8 mouse cellular contexts compared by ENCODE assay signal in the genomic region with DNA sequence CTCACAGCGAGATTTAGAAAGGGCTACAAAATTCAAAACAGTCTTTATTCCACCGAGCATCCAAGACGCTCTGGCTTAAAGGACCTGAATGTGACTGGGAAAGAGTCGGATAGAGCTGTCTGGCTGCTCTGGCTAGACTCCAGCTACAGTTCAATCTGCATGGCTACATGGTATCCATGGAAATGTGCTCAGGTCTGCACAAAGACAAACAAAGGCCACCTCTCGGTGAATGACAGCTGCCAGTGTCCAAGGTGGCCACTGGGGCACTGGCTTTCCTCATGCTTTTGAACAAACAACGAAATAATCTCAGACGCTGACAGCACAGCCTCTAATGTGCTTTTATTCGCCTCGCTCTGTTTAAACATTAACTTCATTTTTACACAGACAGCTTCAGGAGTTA. TPM values are rescaled to one million over a fixed set of nuclear protein-coding genes. Genes with fewer than 3 reads are reported as not detected.
DNase-seq lines count a peak whose midpoint lies in the region; ATAC-seq lines count a peak whose summit lies in the region.

No protein-coding gene starts in this region.

- no peak overlapping the region for H3K27ac ChIP-seq in heart, embryonic 10.5 days
- H3K27ac ChIP-seq in intestine, embryonic 15.5 days, result no peak overlapping the region

- DNase-seq in heart, embryonic 10.5 days (ENCODE audit: low spot score), result peak; percentile 79
- no peak for DNase-seq in heart, adult 8-10 months (ENCODE audit: low spot score)
- peak; percentile 69 for DNase-seq in embryo, embryonic 10.5 days (ENCODE audit: low spot score)
- DNase-seq in mesoderm, embryonic 11.5 days (ENCODE audit: low read depth, low spot score), result peak; percentile 41
- DNase-seq in urinary bladder, adult 18-20 months (ENCODE audit: low spot score in 2 of 2), result no peak
- DNase-seq in urinary bladder, adult 2 months (ENCODE audit: low spot score), result no peak
- no peak for DNase-seq in gastrocnemius, postnatal 25 days

- no peak overlapping the region for H3K9ac ChIP-seq in intestine, embryonic 15.5 days

- no peak overlapping the region for H3K4me3 ChIP-seq in heart, embryonic 10.5 days
- H3K4me3 ChIP-seq in intestine, embryonic 15.5 days (replicated peaks), result no peak overlapping the region

- H3K4me2 ChIP-seq in intestine, embryonic 15.5 days (replicated peaks), result peak overlapping the region; percentile 47

- no peaks in the 10 kb centered on the region for H3K27me3 ChIP-seq in heart, embryonic 10.5 days (ENCODE audit: insufficient read depth, poor library complexity, severe bottlenecking)
- no peaks in the 10 kb centered on the region for H3K27me3 ChIP-seq in intestine, embryonic 15.5 days (replicated peaks)

- peaks cover 7% of the 10 kb centered on the region; the same call in 1 of the 2 replicates for H3K4me1 ChIP-seq in heart, embryonic 10.5 days
- H3K4me1 ChIP-seq in intestine, embryonic 15.5 days (replicated peaks), result 0 out of 2 replicates have a peak, but pooled peaks cover 7% of the 10 kb centered on the region

- H3K9me3 ChIP-seq in heart, embryonic 10.5 days, result no peaks in the 10 kb centered on the region
- no peaks in the 10 kb centered on the region for H3K9me3 ChIP-seq in intestine, embryonic 15.5 days

- 48% methylated on average over 9 of the region's 9 CpGs for WGBS in heart, embryonic 10.5 days
- WGBS in intestine, embryonic 15.5 days, result 33% methylated on average over 9 of the region's 9 CpGs

- H3K36me3 ChIP-seq in heart, embryonic 10.5 days, result no peaks in the 10 kb centered on the region
- H3K36me3 ChIP-seq in intestine, embryonic 15.5 days, result no peaks in the 10 kb centered on the region

- ATAC-seq in intestine, embryonic 15.5 days, result peak; percentile 86

RNA-seq across cellular contexts. Expression of gene Itga2, which starts 8.6 kb away (rescaled TPM):
- polyA plus RNA-seq in heart, embryonic 10.5 days (2016; fragmentation: Nextera tagmentation; extraction: Ambion mirVana), result 1.2 and 1.4 TPM in 2 replicates
- total RNA-seq in heart, adult 8-10 months (2022), result 1 to 10 TPM in 1 of 4 experiments, under 1 TPM in 3; 0.53 to 1.1 (median 0.67) TPM
- polyA plus RNA-seq in intestine, embryonic 15.5 days (2015; fragmentation: Nextera tagmentation; extraction: Ambion mirVana), result 7.0 and 9.8 TPM in 2 replicates
- 4.7 and 5.4 TPM in 2 replicates for polyA plus RNA-seq in urinary bladder, adult 2 months (2012; rRNA removed)
- 1 to 10 TPM in 1 of 2 experiments, under 1 TPM in 1; 0.54 to 2.7 TPM for total RNA-seq in gastrocnemius, postnatal 25 days (2021)

Comparison
In these comparisons a context has a peak if more than half of its experiments do, and no peak if none do; other contexts are left out.
1. DNase-seq: peak in heart, embryonic 10.5 days (single experiment), embryo, embryonic 10.5 days (single experiment) and mesoderm, embryonic 11.5 days (single experiment); none in heart, adult 8-10 months (single experiment), urinary bladder, adult 18-20 months (0 of 2), urinary bladder, adult 2 months (single experiment) and gastrocnemius, postnatal 25 days (single experiment).